Mouse (Mus musculus): Measurements from ENCODE around the gene Mmp19. TPM values are rescaled to one million over a fixed set of nuclear protein-coding genes. Genes with fewer than 3 reads are reported as not detected.

Mmp19 gene
- polyA plus RNA-seq, 1 experiment from 2014 or later, result 2.3 TPM

DNA sequence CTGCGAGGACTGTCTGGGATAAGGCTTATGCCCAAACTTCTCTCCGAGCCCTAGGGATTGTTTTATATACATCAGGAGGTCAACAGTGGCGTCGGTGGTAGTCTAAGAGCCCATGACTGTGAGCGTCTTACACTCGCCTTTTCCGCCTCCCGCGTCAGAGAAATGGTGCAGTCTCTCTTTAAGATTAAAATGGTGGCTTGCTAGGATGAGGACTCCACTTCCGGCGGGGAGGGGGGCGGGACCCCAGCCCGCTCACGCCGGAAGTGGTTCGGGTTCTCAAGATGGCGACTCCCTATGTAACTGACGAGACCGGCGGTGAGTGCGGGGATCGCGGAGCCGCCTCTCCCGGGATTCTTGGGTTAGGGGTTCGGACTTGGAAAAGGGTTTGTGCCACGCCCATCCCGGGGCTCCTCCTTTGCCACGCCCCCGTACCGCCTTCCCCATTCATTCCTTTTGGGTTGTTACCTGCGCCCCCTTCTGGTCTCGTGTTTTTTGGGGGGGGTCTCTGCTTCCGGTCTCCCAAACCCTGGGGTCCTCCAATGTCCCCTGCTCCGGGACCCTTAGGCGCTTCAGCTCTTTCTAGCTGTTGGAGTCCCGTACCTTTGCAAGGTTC is 42.4 kb upstream of the Mmp19 start:
- Histone ChIP-seq H3K9me3 (replicated peaks) (no peaks in the 10 kb centered on the region), H3K4me3 (replicated peaks) (peak overlapping the region; percentile 66), H3K4me2 (replicated peaks) (peak overlapping the region; percentile 84), H3K4me1 (peaks cover 30% of the 10 kb centered on the region), H3K27ac (replicated peaks) (peak overlapping the region; percentile 97), H3K9ac (peak overlapping the region; percentile 77), H3K27me3 (no peaks in the 10 kb centered on the region), H3K36me3 (0 out of 2 replicates have a peak, but pooled peaks cover 2% of the 10 kb centered on the region)
- ATAC-seq (ENCODE audit: insufficient number of reproducible peaks, low FRiP score, low TSS enrichment, low read depth), result peak; percentile 84
- WGBS, result under 1% methylated on average over 37 of the region's 37 CpGs

DNA sequence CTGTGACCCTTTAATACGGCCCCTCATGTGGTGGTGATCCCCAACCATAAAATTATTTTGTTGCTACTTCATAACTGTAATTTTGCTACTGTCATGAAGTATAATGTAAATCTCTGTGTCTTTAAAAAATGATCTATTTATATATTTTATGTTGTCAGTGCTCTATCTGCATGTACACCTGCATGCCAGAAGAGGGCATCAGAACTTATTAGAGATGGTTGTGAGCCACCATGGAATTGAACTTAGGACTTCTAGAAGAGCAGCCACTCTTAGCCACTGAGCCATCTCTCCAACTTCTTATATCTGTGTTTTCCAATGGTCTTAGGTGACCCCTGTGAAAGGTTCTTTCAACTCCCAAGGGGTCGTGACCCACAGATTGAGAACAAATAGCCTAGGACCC is 17.8 kb upstream of the Mmp19 start:
- 79% methylated on average over 2 of the region's 2 CpGs for WGBS

GRCm38 (mm10) chr10:128773685-128774084 is 17.0 kb upstream of the Mmp19 start:
- no peaks in the 10 kb centered on the region for H3K36me3 ChIP-seq
- H3K4me3 ChIP-seq (replicated peaks), result no peak overlapping the region
- H3K9me3 ChIP-seq (replicated peaks), result no peaks in the 10 kb centered on the region
- H3K27me3 ChIP-seq, result no peaks in the 10 kb centered on the region
- WGBS, result 22% methylated on average over 5 of the region's 5 CpGs
- no peak overlapping the region for H3K9ac ChIP-seq
- no peak overlapping the region for H3K4me2 ChIP-seq (replicated peaks)
- H3K4me1 ChIP-seq, result peaks cover 4% of the 10 kb centered on the region
- H3K27ac ChIP-seq (replicated peaks), result no peak overlapping the region
- no peak for ATAC-seq (ENCODE audit: insufficient number of reproducible peaks, low FRiP score, low TSS enrichment, low read depth)

More for the DNA sequence above, 17.8 kb upstream of the Mmp19 start:
- Histone ChIP-seq H3K4me3 (replicated peaks) (no peak overlapping the region), H3K4me1 (no peaks in the 10 kb centered on the region), H3K27me3 (no peaks in the 10 kb centered on the region), H3K9me3 (replicated peaks) (no peaks in the 10 kb centered on the region), H3K27ac (replicated peaks) (no peak overlapping the region), H3K9ac (no peak overlapping the region), H3K4me2 (replicated peaks) (no peak overlapping the region), H3K36me3 (no peaks in the 10 kb centered on the region; the same call in 1 of the 2 replicates)
- ATAC-seq (ENCODE audit: insufficient number of reproducible peaks, low FRiP score, low TSS enrichment, low read depth), result no peak

DNA sequence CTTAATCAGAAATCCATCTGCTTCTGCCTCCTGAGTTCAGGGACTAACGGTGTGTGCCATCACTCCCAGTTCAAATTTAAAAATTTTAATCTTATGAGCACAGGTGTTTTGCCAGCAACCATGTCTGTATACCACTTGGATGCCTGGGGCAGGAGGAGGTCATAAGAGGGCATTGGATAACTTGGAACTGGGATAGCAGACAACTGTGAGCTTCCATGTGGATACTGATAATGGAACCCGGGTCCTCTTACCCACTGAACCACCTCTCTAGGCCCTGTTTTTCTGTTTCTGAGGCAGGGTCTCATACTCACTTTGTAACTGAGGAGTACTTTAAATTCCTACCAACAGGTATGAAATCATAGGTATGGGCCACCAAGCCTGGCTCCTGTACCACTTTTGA is 12.3 kb upstream of the Mmp19 start:
- Histone ChIP-seq H3K4me3 (replicated peaks) (no peak overlapping the region), H3K4me1 (peaks cover 13% of the 10 kb centered on the region), H3K9ac (no peak overlapping the region), H3K27me3 (no peaks in the 10 kb centered on the region), H3K4me2 (replicated peaks) (no peak overlapping the region), H3K9me3 (replicated peaks) (no peaks in the 10 kb centered on the region), H3K27ac (replicated peaks) (peak overlapping the region; percentile 84), H3K36me3 (no peaks in the 10 kb centered on the region)
- ATAC-seq (ENCODE audit: insufficient number of reproducible peaks, low FRiP score, low TSS enrichment, low read depth), result no peak
- WGBS, result 84% methylated on average over 2 of the region's 2 CpGs

DNA sequence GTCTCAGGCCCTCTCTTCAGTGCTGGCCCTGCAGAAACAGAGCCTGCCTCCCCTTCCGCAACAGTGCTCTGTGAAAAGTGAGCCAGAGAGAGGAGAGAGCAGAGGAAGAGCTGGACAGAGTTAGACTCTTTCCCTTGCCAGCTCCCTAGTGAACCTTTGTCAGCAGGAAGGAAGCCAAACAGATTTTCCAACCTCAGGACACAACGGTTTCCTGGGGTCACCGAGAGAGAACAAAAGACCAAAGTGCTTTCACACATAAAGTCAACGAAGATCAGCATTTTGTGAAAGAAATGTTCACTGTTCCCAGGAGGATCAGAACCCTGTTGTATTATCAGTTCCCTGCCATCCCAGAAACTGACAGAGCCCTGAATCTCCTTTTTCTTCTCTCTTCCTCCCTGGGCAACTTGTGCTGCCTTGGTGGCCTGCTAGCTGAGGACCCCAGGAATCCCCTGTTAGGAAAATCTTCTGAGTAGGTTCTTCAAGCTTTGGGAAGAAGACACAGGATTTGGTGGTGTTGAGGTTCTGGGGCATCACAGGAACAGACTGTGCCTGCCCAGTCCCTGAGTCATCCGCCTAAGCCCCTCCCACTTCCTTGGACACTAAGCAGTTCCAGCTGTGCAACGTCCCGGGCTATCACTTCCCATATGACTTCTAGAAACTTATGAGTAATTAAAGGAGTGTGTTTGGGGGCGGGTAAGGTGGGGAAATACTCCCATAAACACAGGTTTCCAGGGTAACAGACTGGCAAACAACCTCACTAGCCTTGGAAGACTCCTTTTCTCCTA is 11.5 kb upstream of the Mmp19 start:
- 15% methylated on average over 8 of the region's 8 CpGs for WGBS
- Histone ChIP-seq H3K27ac (replicated peaks) (peak overlapping the region; percentile 84), H3K27me3 (no peaks in the 10 kb centered on the region), H3K9me3 (replicated peaks) (no peaks in the 10 kb centered on the region), H3K4me3 (replicated peaks) (no peak overlapping the region), H3K36me3 (no peaks in the 10 kb centered on the region), H3K9ac (no peak overlapping the region), H3K4me2 (replicated peaks) (no peak overlapping the region), H3K4me1 (peaks cover 13% of the 10 kb centered on the region)
- ATAC-seq (ENCODE audit: insufficient number of reproducible peaks, low FRiP score, low TSS enrichment, low read depth), result peak; percentile 93

GRCm38 (mm10) chr10:128780200-128780599 is 10.5 kb upstream of the Mmp19 start:
- no peak for ATAC-seq (ENCODE audit: insufficient number of reproducible peaks, low FRiP score, low TSS enrichment, low read depth)
- Histone ChIP-seq H3K9ac (no peak overlapping the region), H3K4me3 (replicated peaks) (no peak overlapping the region), H3K4me2 (replicated peaks) (no peak overlapping the region), H3K4me1 (peaks cover 13% of the 10 kb centered on the region), H3K36me3 (no peaks in the 10 kb centered on the region), H3K27ac (replicated peaks) (peak overlapping the region; percentile 84), H3K9me3 (replicated peaks) (0 out of 2 replicates have a peak, but pooled peaks cover 5% of the 10 kb centered on the region), H3K27me3 (no peaks in the 10 kb centered on the region)
- WGBS, result 78% methylated on average over 1 of the region's 1 CpGs

- Histone ChIP-seq H3K4me2 (replicated peaks) (no peak overlapping the region), H3K27ac (replicated peaks) (no peak overlapping the region), H3K9me3 (replicated peaks) (no peaks in the 10 kb centered on the region), H3K27me3 (no peaks in the 10 kb centered on the region), H3K9ac (no peak overlapping the region), H3K4me1 (no peaks in the 10 kb centered on the region), H3K4me3 (replicated peaks) (no peak overlapping the region), H3K36me3 (no peaks in the 10 kb centered on the region)
- ATAC-seq (ENCODE audit: insufficient number of reproducible peaks, low FRiP score, low TSS enrichment, low read depth), result no peak
These were observed 1.3 kb downstream of the Mmp19 start for GRCm38 (mm10) chr10:128792041-128792440.

DNA sequence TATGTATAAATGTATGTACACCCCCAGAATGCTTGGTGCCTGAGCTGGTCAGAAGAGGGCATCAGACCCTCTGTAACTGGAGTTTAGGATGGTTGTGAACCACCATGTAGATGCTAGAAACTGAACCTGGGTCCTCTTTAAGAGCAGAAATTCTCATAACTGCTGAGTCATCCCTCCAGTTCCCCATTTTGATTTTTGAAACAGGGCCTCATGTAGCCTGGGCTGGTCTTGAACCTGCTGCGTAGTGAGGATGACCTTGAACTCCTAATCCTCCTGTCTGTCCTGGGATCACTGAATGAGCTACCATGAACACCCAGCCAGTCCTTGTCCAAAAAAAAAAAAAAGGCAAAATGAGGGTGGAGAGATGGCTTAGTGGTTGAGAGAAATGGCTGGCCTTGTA is 2.5 kb downstream of the Mmp19 start:
- Histone ChIP-seq H3K36me3 (0 out of 2 replicates have a peak, but pooled peaks cover 3% of the 10 kb centered on the region), H3K27ac (replicated peaks) (no peak overlapping the region), H3K4me3 (replicated peaks) (no peak overlapping the region), H3K27me3 (no peaks in the 10 kb centered on the region), H3K9ac (no peak overlapping the region), H3K9me3 (replicated peaks) (no peaks in the 10 kb centered on the region), H3K4me2 (replicated peaks) (no peak overlapping the region), H3K4me1 (no peaks in the 10 kb centered on the region)
- 91% methylated on average over 1 of the region's 1 CpGs for WGBS
- ATAC-seq (ENCODE audit: insufficient number of reproducible peaks, low FRiP score, low TSS enrichment, low read depth), result no peak

GRCm38 (mm10) chr10:128794391-128794790 is 3.7 kb downstream of the Mmp19 start:
- H3K4me1 ChIP-seq, result no peaks in the 10 kb centered on the region
- no peaks in the 10 kb centered on the region for H3K27me3 ChIP-seq
- peaks cover 10% of the 10 kb centered on the region; the same call in 1 of the 2 replicates for H3K36me3 ChIP-seq
- H3K27ac ChIP-seq (replicated peaks), result no peak overlapping the region
- WGBS, result 89% methylated on average over 5 of the region's 5 CpGs
- no peaks in the 10 kb centered on the region for H3K9me3 ChIP-seq (replicated peaks)
- no peak overlapping the region for H3K9ac ChIP-seq
- H3K4me2 ChIP-seq (replicated peaks), result no peak overlapping the region
- no peak overlapping the region for H3K4me3 ChIP-seq (replicated peaks)
- no peak for ATAC-seq (ENCODE audit: insufficient number of reproducible peaks, low FRiP score, low TSS enrichment, low read depth)

DNA sequence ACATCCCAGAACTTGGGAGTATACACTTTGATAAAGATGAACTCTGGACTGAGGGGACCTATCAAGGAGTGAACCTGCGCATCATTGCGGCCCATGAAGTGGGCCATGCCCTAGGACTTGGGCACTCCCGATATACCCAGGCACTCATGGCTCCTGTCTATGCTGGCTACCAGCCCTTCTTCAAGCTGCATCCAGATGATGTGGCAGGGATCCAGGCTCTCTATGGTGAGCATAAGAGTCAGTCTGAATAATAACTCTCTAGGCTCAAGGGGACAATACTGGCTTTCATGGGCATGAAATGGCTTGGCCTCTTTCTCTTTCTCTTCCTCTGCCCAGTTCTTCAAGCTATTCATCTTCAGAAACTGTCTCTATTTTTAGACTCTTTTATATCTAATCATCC is 4.9 kb downstream of the Mmp19 start:
- H3K9me3 ChIP-seq (replicated peaks), result no peaks in the 10 kb centered on the region
- WGBS, result 90% methylated on average over 3 of the region's 3 CpGs
- peaks cover 16% of the 10 kb centered on the region for H3K36me3 ChIP-seq
- H3K4me2 ChIP-seq (replicated peaks), result no peak overlapping the region
- no peak overlapping the region for H3K27ac ChIP-seq (replicated peaks)
- no peak for ATAC-seq (ENCODE audit: insufficient number of reproducible peaks, low FRiP score, low TSS enrichment, low read depth)
- no peaks in the 10 kb centered on the region for H3K27me3 ChIP-seq
- no peak overlapping the region for H3K4me3 ChIP-seq (replicated peaks)
- H3K9ac ChIP-seq, result no peak overlapping the region
- H3K4me1 ChIP-seq, result no peaks in the 10 kb centered on the region

DNA sequence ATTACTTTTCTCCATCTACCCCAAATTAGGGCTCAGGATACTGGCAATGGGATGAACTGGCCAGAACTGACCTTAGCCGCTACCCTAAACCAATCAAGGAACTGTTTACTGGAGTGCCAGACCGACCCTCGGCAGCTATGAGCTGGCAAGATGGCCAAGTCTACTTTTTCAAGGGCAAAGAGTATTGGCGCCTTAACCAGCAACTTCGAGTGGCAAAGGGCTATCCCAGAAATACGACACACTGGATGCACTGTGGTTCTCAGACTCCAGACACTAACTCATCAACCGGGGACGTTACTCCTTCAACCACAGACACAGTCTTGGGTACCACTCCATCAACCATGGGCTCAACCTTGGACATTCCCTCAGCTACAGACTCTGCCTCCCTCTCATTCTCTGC is 8.0 kb downstream of the Mmp19 start:
- 92% methylated on average over 8 of the region's 8 CpGs for WGBS
- no peak for ATAC-seq (ENCODE audit: insufficient number of reproducible peaks, low FRiP score, low TSS enrichment, low read depth)

More for the DNA sequence above, 8.0 kb downstream of the Mmp19 start:
- no peak overlapping the region for H3K4me3 ChIP-seq (replicated peaks)
- no peak overlapping the region for H3K9ac ChIP-seq
- no peak overlapping the region for H3K27ac ChIP-seq (replicated peaks)
- H3K4me2 ChIP-seq (replicated peaks), result no peak overlapping the region
- H3K36me3 ChIP-seq, result peaks cover 24% of the 10 kb centered on the region
- H3K9me3 ChIP-seq (replicated peaks), result no peaks in the 10 kb centered on the region
- peaks cover 14% of the 10 kb centered on the region for H3K4me1 ChIP-seq
- H3K27me3 ChIP-seq, result no peaks in the 10 kb centered on the region
